Mouse (Mus musculus) midbrain, embryonic 13.5 days (tissue): ENCODE measurements at regions not wholly inside any gene's neighbourhood (a gene's known extent, or its start where the extent isn't known, plus 50 kb on each side); places are given as distances from the start of the nearest gene placed in this dataset. TPM values are rescaled to one million over a fixed set of nuclear protein-coding genes. Genes with fewer than 3 reads are reported as not detected.

Experiments used
- ATAC-seq: fragments of 200-750 bp; cut with Nextera tagmentation; 2 replicates; pipeline ENCODE4 v1.8.0; 2017; ENCODE audit warnings: mild to moderate bottlenecking, moderate TSS enrichment, moderate library complexity
- H3K27ac ChIP-seq: fragments of 300-500 bp; sonication (generic); 2 replicates; pipeline ENCODE4 v1.5.1; 2015; ENCODE audit warnings: inconsistent platforms, mild to moderate bottlenecking, moderate library complexity
- H3K27me3 ChIP-seq: fragments of 300-500 bp; sonication (generic); 2 replicates; pipeline ENCODE4 v1.6.1; 2015; ENCODE audit warnings: mild to moderate bottlenecking, inconsistent platforms
- H3K36me3 ChIP-seq: fragments of 300-500 bp; sonication (generic); 2 replicates; pipeline ENCODE4 v1.6.1; 2015; ENCODE audit warnings: mild to moderate bottlenecking, inconsistent platforms
- H3K4me1 ChIP-seq: fragments of 300-500 bp; sonication (generic); replicated peaks from 2 replicates; pipeline ENCODE4 v1.6.1; 2015; ENCODE audit warnings: inconsistent platforms
- H3K4me2 ChIP-seq: fragments of 300-500 bp; sonication (generic); replicated peaks from 2 replicates; pipeline ENCODE4 v1.6.1; 2015; ENCODE audit warnings: moderate library complexity, mild to moderate bottlenecking, inconsistent platforms
- H3K4me3 ChIP-seq: fragments of 300-500 bp; sonication (generic); replicated peaks from 2 replicates; pipeline ENCODE4 v1.5.1; 2015; ENCODE audit warnings: mild to moderate bottlenecking, inconsistent platforms
- H3K9ac ChIP-seq: fragments of 300-500 bp; sonication (generic); replicated peaks from 2 replicates; pipeline ENCODE4 v1.6.1; 2015; ENCODE audit warnings: mild to moderate bottlenecking, inconsistent platforms
- H3K9me3 ChIP-seq: fragments of 300-500 bp; sonication (generic); 2 replicates; pipeline ENCODE4 v1.6.1; 2016; ENCODE audit warnings: mild to moderate bottlenecking, inconsistent platforms
- WGBS: fragments of 180-500 bp; shearing (Covaris S2); methylation state at CpG from one replicate; pipeline ENCODE4 v1.1.7; 2015; 5-methylcytosine and 5-hydroxymethylcytosine counted together
- microRNA-seq: library from miRNA; unstranded; fragments of <30 nt; microRNA quantifications from one replicate; pipeline ENCODE4, GENCODE M21; 2016

DNA sequence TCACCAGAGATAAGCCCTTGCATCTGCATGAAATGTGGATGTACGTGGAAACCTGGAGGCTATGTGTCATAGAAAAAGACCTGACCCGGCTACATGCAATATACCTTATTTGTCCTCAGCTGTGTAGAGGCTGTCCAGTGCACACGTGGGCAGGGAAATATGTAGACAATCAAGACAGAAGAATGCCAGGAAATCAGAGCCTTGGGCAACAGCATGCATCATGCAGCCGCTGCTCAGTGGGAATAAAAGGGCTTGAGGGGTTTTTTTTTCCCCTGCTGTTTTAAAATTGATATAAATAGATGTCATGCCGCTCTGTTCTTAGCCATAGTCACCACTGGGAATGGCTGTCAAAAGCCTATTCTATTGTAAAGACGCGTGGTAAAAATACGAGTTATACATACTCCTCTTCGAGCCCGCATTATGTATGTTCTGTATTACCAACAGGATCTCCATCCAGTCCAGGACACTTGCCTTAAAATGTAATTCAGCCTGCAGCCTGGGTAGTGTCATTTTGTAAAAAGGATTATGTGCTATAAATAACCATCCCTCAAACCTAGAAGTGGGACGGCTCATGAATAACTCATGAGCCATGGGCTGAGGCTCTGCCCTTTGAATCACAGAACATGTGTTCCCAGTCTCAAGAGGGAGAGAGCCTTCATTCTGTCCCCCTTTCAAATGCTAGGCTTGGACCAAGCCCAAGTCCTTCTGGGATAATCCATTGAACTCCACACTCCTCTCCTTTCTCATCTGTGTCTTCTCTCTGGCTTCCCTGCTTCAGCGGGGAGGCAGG, 74.4 kb upstream of the Pitrm1 start:
- 16% methylated on average over 12 of the region's 12 CpGs for WGBS
- Histone ChIP-seq H3K9me3 (no peaks in the 10 kb centered on the region), H3K4me2 (peak overlapping the region; percentile 24), H3K27ac (peak overlapping the region; percentile 70), H3K4me1 (peaks cover 42% of the 10 kb centered on the region), H3K27me3 (no peaks in the 10 kb centered on the region), H3K9ac (no peak overlapping the region; the same call in 1 of the 2 replicates), H3K4me3 (no peak overlapping the region), H3K36me3 (no peaks in the 10 kb centered on the region)
- ATAC-seq: peak; percentile 88

GRCm38 (mm10) chr13:6479667-6480066, 68.3 kb upstream of the Pitrm1 start:
- 86% methylated on average over 6 of the region's 6 CpGs for WGBS
- Histone ChIP-seq H3K9me3 (no peaks in the 10 kb centered on the region), H3K4me3 (no peak overlapping the region), H3K9ac (no peak overlapping the region), H3K4me2 (no peak overlapping the region), H3K36me3 (no peaks in the 10 kb centered on the region), H3K27ac (no peak overlapping the region), H3K27me3 (no peaks in the 10 kb centered on the region), H3K4me1 (0 out of 2 replicates have a peak, but pooled peaks cover under 1% of the 10 kb centered on the region)
- ATAC-seq: no peak

DNA sequence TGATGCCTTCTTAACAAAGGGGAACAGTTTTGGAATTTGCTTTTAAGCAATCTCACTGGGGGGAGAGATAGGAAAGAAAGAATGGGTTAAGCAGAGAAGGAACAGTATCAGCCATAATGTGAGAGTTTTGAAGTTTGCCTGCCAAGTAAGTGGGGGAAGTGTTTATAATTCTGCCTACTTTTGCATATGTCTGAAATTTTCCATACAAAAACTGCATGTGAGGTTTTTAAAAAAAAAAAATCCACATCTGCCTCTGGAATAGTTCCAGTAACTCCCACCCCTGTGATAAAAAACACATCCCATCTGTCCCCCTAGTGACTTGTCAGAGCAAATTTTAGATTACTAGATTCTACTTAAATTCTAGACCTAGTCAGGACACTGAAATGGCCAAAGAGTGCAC, 63.5 kb upstream of the Pitrm1 start:
- no peak overlapping the region for H3K27ac ChIP-seq
- no peak overlapping the region for H3K4me3 ChIP-seq
- no peaks in the 10 kb centered on the region for H3K4me1 ChIP-seq
- H3K27me3 ChIP-seq: no peaks in the 10 kb centered on the region
- ATAC-seq: no peak
- no peaks in the 10 kb centered on the region for H3K36me3 ChIP-seq
- H3K9ac ChIP-seq: no peak overlapping the region
- no peaks in the 10 kb centered on the region for H3K9me3 ChIP-seq
- no peak overlapping the region for H3K4me2 ChIP-seq

DNA sequence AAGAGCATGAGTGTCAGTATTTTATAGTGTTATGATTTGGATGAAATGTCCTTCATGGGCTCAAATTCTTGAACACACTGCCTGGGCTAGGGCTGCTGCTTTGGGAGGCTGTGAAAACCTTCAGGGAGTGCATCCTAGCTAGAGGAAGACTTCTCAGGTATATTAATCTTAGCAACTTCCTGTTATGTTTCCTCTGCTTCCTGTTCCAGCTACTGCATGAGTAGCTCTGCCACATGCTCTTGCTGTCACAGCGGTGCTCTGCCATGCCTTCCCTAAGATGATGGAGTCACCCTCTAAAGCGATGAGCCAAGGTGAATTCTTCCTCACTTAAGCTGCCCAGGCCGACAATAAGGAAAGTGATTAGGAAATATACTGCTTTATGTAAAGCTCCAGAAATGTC, 60.1 kb upstream of the Pitrm1 start:
- Histone ChIP-seq H3K4me1 (no peaks in the 10 kb centered on the region), H3K9ac (no peak overlapping the region), H3K4me3 (no peak overlapping the region), H3K27me3 (no peaks in the 10 kb centered on the region), H3K27ac (no peak overlapping the region), H3K36me3 (no peaks in the 10 kb centered on the region), H3K4me2 (no peak overlapping the region), H3K9me3 (no peaks in the 10 kb centered on the region)
- ATAC-seq: no peak
- WGBS: 90% methylated on average over 3 of the region's 3 CpGs

DNA sequence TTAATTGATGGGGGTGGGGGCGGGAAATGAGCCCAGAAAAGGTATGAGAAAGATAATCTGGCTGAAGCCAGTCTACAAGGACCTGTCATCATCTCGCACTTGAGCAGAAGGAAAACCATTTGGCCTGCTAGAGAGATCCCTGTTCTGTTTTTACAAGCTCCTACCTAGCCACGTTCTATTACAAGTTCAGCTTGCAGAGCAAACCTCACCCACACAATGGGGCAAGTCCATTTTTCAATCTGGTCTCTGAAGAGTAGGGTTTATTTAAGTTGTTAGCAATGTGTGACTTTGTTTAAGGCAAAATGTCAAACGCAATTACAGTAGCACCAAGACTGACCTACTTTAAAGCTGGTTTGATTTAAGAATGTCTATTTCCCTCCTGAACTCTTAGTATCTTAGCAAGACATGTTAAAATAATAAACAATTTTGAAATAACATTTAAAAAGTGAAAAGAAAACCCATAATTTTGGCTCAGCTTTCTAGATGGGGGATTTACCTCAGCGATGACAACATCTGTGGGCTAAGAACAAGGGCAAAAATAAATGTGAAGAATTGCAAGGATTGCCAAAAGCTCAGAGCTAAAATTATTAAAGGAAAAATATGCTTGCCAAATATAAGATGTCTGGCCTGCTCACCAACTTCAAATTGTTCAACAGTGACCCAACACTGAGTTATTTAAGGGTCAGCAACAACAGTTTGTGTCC, 54.9 kb upstream of the Pitrm1 start:
- Histone ChIP-seq H3K4me3 (no peak overlapping the region), H3K9me3 (no peaks in the 10 kb centered on the region), H3K4me1 (no peaks in the 10 kb centered on the region), H3K27me3 (no peaks in the 10 kb centered on the region), H3K9ac (no peak overlapping the region), H3K4me2 (no peak overlapping the region), H3K36me3 (no peaks in the 10 kb centered on the region), H3K27ac (no peak overlapping the region)
- 83% methylated on average over 5 of the region's 5 CpGs for WGBS
- ATAC-seq: no peak

Small RNA genes in the stretch of these regions (microRNA-seq; reads per million reads assigned to microRNA genes)
- not detected for gene Gm26259
